Mouse (Mus musculus): ENCODE measurements around the gene Vhl.

The Vhl gene

GRCm38 (mm10) chr6:113623941-113624751, at the start of gene Vhl:
Gene Vhl (plus strand): TSS chr6:113623959.
- DNase-seq = peak; percentile 83 to 84

DNA sequence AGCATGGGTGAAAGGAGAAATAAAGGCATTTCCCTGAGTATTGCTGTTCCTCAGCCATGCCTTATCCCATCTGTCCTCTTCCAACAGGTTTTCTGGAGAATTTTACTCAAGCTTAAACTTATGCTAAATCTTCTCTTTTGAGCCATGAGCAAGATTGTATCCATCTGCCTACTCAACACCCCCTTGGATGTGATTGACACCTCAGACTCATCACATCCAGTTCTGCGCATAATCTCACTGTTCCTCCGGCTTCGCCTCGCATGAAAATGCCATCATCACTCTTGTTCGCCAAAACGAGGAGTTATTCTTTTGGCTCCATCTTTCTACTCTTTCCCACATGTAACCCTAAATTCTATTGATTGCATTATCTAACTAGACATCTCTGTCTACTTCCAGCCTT, 47.7 kb upstream of the Vhl start:
- DNase-seq = no peak

GRCm38 (mm10) chr6:113579306-113579705, 44.5 kb upstream of the Vhl start:
- no peak for DNase-seq

DNA sequence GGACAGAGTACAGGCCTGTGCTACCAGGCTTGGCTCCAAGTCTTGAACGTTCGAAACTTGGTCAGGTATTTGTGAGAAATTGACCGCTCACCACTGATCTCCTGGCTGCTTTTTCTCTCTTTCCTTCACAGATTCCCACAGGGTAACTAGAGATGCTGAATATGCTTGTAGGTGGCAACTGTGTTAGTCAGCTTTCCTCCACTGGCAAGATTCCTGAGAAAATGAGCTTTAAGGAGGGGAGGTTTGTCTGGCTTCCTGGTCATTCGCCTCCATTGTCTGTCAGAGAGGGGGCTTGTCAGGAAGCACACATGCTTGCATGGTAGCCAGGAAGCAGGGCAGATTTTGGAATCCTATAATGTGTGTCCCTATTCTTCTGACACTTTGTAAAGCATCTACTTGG, 40.7 kb upstream of the Vhl start:
- DNase-seq = no peak

- DNase-seq = no peak
Measured at GRCm38 (mm10) chr6:113585065-113585464, 38.7 kb upstream of the Vhl start.

- DNase-seq = no peak
Measured at GRCm38 (mm10) chr6:113586466-113587183, 37.1 kb upstream of the Vhl start.

DNA sequence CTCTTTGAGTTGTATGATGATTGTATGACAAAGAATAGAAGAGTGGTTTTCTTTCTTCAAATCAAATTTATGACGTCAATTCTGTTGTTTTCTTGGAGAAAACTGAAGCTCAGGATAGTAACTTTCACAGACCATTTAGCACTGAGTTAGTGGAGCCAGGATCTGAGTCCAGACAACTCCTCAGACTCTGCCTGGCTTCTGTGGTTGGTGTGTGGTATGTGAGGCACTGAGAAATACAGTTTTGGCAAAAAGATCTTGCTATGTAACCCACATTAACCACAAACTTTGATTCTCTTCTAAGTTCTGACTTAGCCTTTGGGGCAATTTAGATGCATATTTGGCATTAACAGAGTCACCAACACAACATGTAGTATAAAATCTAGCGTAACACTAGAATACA, 31.1 kb upstream of the Vhl start:
- DNase-seq = no peak

DNA sequence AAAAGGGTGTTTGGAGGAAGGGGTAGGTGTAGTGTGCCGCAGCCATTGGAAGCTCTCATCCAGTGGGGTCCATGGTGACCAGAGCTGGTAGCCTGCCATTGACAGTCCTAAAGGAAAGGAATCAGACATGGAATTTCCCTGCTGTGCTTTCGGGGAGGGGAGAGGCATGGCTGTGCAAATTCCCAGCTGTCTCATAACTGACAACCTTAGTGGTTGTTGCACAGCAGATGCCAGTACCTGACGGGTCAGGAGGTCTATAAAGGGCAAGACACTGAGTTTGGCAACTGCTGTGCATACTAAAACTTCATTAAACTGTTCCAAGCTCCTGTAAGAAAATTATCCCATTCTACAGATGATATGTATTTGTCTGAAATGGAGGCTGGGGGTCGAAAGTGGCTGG, 25.8 kb upstream of the Vhl start:
- no peak for DNase-seq

GRCm38 (mm10) chr6:113599833-113600232, 23.9 kb upstream of the Vhl start:
- no peak for DNase-seq

DNA sequence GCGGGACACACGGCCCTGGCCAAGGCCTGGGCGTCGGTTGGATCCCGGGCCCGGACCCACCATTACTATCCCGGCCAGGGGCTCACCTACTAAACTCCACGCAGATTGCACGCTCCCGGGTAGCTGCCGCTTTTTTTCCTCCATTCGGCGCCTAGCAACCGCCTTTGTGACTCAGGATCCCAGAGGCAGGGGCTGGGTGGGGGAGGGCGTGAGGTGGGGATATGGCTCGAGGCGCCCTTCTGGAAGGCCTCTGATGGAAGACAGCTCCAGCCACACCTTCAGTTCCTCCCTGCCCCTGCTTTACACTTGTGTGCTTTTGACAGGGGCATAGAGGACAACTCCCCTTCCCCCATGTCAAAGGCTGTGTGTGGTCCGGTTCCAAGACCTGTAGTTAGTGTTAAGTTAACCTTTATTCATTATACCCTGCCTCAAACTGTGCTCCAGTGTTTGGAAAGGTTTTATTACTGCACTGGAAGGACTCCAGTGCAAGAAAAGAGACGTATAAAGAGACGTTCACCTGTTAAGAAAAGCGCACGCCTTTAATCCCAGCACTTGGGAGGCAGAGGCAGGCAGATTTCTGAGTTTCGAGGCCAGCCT, 23.1 kb upstream of the Vhl start, which contains the start of gene Fancd2os:
TSS of gene Fancd2os (minus strand) at position 173 of the 597 bp plus-strand sequence.
- no peak for DNase-seq

- no peak for DNase-seq
Measured at GRCm38 (mm10) chr6:113602821-113603220, 20.9 kb upstream of the Vhl start.

- no peak for DNase-seq
Measured at GRCm38 (mm10) chr6:113603993-113604392, 19.8 kb upstream of the Vhl start.

DNA sequence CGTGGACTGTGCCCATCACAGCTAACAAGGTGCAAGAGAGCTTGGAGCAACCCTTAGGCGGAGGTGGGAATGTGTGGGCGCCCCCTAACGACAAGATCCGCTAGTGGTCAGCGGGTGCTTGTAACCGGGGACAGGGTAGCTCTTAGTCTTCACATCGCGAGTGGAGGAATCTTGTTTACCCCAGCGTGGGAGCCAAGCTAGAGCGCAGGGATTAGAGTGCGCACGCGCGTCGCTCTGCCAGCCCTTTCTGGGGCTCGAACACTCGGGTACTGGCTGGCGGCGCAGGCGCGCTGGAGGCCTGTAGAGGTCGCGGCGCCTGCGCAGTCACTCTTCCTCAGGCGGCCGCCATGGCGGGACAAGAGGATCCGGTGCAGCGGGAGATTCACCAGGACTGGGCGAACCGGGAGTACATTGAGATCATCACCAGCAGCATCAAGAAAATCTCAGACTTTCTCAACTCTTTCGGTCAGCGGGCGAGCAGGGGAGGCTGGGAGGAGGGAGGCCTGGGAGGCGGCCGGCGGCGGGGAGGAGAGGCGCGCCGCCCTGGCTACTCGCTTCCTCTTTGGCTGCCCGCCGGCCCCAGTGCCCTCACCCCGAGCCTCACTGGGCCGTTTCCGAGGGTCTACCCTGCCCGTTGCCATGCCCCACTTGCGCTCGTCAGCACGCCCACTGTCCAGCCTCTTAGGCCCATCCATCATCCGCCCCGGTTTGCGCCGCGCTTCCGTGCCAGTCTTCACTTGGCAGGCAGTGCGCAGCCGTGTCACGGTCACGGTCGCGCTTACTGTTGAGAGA, 19.1 kb upstream of the Vhl start, which contains the start of gene Brk1:
TSS of gene Brk1 (plus strand) at position 341 of the 792 bp plus-strand sequence.
- peak; percentile 87 to 95 for DNase-seq

- DNase-seq = no peak
Measured at GRCm38 (mm10) chr6:113605224-113605545, 18.6 kb upstream of the Vhl start.

GRCm38 (mm10) chr6:113608871-113609270, 14.9 kb upstream of the Vhl start:
- DNase-seq = no peak

GRCm38 (mm10) chr6:113609293-113609692, 14.5 kb upstream of the Vhl start:
- DNase-seq = no peak

DNA sequence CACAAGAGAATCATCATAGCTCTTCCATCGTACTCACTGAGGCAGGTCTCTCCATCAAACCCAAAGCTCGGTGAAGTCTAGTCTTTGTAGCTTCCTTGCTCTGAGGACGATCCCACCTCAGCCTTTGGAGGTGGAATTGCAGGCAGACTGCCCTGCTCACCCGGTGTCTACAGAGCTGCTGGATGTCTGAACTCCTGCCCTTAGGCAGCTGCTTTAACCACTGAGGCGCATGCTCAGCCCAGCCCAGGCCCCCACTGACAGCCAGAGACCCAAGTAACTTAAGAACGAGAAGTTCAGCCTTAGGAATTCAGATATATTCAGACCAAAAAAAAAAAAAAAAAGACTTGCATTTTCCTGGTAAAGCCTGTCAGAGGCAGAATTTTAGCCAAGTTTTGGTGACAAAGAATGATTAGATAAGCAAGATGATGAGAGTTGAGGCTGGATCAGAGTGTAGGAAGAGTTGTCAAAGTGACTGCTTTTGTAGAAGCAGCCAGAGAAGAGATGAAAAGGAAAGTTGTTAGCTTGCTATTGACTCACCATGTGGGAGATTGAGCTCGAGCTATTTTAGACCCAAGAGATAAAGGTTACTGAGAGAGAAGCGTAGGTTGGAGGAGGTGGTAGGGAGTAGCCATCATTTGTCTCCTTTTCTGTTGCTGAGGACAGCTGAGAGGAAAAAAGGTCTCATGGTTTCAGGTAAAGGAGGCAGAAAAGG, 11.3 kb upstream of the Vhl start:
- DNase-seq = no peak

- no peak for DNase-seq
Measured at GRCm38 (mm10) chr6:113614152-113614551, 9.6 kb upstream of the Vhl start.

- DNase-seq = no peak
Measured at GRCm38 (mm10) chr6:113614997-113615396, 8.8 kb upstream of the Vhl start.

DNA sequence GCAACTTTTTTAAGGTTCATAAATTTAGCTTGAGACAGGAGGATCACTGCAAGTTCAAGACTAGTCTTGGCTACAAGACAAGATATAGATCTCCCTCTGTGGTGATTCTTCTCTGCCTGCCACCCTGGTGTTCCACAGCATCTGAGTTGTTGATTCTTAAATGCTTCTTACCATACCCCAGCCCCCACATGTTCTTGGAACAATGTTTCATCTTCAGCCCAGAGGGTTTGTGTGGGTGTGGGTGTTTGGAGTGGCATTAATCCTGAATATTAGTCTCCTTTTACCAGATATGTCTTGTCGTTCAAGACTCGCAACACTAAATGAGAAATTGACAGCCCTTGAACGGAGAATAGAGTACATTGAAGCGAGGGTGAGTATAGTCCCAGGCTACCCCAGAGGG, 8.3 kb upstream of the Vhl start:
- DNase-seq = no peak

DNA sequence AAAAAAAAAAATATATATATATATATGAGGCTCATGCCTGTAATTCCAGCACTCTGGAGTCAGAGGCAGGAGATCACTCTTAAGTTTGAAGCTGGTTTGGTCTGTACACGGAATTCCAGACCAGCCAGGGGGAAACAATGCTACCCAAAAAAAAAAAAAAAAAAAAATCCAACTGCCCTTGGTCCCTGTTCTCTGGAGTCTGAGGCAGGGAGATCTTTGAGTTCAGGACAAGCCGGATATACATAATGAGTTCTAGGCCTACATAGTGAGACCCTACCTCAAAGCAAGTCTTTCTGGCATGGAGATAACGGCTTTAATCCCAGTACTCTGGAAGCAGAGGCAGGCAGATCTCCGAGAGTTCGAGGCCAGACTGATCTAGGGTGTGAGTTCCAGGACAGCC, 373 bp upstream of the Vhl start:
- peak in 1 of 2 experiments; percentile 9 for DNase-seq
